Mouse (Mus musculus) CD4-positive helper T cell, adult 2 months (primary cell): Measurements from ENCODE around the gene Disp1.
A peak's percentile ranks its signal among the peaks of the same experiment; 100 is the strongest.

ENCODE experiments used
- DNase-seq: peaks from one replicate; pipeline ENCODE4 v3.0.0-alpha.2; 2012; ENCODE audit warnings: low read depth, missing footprints, low spot score

Gene Disp1

DNA sequence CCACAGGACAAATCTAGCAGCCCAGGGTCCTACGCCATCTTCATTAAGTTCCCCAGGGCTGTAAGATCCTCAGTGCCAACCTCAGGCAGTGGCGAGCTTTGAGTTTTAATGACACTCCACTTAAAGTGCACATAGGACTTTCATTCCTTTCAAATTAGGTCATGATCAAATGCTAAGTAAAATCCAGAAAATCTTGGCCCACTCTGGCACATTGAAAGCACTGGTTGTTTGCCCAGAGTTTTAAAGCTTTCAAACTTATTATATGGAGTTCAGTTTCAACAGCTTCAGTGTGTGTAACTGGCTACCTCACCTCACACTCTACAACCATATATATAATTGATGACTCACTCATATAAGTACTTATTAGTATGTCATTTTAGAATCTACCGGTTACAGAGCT, 87.9 kb downstream of the Disp1 start:
- no peak for DNase-seq

DNA sequence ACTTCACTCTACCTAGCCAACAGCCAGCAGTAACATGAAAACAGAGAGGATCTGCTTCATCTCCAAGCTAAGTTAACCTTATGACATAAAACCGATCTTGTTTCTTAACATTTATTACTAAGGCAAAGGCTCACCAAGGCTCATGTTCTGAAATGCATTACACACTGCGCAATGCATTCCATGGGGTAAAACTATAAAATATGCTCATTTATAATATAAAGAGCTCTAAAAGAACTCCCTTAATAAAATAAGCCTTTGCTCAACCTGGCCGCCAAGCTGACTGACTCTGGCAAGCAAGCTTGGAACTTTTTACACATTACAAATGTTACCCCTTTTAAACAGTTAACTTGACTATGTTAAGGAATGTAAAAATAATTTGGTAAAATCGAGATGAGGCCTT, 94.1 kb downstream of the Disp1 start:
- no peak for DNase-seq

DNA sequence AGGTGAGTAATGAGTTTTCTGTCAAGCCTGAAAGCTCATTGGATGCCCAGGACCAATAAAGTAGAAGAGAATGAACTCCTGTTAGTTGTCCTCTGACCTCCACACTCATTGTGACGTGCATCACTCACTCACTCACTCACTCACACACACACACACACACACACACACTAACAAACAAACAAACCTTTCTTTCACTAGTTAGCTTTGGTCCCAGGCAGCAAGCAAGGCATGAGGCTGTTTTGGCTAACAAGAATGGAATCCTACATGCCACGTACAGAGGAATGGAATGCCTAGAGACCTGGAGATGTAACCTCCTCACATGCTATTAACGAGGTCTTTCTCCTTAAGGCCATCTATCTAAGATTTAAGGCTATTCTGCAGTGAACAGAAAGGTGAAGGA, 97.6 kb downstream of the Disp1 start:
- no peak for DNase-seq

DNA sequence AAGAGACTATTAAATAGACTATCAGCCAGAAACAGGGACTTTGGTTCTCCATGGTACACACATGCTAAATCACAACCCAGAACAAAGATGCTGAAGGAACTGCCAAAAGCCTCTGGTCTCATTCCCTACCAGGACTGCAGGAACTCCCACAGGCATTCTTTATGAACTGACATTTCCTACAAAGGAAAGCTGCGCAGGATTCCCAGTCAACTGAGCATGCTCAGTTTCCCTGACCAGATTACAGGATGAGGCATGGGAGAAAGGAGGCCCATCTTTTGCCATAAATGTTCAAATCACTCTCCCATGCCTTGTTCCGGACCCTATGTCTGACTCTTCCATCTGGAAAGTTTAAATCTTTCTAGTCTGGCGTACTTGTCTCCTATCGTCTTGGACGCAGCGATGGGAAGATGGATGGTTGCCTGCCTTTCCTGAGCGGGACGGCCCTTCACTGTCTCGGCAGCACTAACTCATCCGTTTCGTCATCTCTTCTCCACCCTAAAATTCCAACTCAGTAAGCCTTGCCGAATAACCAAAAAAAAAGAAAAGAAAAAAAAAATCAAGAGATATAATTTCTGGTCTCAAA, 100.9 kb downstream of the Disp1 start:
- no peak for DNase-seq

DNA sequence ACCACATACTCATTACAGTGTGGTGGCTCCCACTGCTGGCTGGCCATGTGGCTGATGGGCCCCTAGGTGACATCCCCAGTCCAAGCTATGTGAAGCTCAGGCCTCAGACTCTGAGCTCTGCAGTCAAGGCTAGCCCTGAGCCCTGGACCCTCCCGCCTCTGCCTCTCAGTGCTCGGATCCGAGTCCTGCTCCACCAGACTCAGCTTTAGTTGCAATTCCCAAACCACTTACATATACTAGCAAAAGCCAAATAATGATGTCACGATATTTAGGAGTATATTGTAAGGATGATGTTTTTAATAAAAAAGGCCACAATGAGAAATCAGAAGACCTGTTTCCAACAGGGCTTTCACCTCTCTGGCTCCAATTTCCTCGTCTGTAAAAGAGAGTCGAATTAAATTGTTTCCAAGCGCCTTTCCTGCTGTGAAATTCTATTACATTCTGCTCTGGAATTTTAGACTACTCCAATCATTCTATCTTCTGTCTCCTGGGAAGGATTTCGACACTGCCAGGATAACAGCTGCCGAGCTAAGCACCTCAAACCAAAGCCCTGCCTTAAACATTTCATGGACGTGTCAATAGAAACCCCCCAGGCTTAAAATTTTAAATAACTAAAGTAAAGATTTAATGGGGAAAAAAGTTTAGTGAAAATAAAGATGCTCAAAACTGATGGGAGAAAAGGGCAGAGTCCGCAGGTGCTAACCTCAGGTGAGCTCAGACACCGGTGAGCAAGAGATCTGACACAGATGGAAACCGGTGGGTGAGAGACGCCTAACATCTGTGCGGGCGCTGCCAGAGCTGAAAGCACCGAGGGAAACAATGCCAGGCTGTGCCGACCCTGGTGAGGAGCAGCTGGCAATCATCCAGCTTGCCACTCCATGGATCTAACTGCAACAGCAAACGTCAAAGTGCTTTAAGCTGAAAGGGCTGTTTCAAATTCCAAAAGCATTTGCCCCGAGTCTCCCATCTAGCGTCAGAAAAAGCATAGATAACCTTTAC, 103.2 kb downstream of the Disp1 start:
- DNase-seq = no peak

DNA sequence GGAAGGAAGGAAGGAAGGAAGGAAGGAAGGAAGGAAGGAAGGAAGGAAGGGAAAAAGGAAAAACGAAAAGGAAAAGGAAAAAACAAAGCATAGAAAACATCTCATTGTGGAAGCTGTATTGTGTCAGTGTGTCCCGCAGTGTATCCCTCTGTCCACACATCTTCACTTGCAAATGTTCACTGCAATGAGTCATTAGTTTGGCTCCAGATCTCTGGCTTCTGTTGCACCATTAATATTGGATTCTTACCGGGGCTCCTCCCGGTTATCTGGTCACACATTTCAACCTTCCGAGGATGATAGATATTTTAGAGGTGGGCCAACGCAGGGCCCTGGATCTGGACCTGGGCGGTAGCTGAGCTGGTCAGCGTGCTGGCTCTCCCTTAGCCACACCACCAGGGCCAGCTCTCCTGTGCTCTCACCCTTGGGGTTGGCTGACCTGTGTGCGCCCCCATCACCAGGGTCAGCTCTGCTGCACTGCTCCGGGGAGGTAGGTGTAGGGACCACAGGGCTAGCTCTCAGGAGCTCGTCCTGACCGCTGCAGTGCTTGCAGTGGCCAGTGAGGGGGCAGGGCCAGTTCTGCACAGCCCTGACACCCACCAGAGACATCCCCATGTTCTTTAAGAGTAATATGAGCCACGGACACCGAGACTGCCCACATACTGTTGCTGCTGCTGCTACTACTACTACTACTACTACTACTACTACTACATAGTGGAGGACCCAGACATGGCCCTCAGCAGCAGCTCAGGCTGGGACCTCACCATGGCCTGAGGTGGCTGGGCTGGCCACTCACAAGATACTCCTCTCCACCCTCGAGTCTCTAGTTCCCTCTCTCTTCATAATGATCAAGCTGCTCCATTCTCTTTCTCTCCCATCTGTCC, 104.1 kb downstream of the Disp1 start:
- DNase-seq = no peak

DNA sequence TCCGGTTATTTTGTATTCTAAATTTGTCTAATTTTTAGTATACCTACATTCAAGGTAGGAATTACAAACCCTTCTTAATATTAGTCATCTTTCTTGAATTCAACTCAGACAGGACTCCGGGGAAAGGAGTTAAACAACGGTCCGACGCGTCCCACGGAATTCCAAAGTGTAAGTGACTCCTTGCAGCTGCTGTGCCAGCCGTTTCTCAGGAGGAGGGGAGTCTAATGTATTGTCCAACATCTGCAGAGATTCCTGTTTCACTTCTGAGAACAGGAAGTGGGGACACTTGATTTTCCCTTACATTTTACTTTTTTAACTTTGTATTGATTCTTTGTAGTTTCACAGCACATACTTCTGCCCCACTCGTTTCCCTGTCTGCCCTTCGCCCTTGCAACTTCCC, 104.9 kb downstream of the Disp1 start:
- no peak for DNase-seq

DNA sequence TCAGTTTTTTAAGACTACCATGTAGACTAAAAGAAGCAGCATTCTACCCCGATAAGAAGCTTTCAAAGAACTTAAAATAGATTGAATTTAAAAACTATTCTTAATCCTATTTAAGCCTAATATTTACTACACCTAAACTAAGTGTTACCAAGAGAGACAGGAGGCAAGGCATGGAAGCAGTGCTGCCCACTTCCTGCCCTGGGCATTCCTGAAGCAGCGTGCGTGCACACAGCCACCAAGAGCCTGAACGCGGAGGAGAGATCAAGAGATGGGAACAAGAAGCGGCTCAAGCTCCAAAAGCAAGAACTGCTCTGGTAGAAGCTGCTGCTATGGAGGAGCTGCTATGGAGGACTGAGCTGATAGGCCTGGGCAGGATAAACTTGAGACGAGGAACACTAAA, 106.2 kb downstream of the Disp1 start:
- DNase-seq = no peak

DNA sequence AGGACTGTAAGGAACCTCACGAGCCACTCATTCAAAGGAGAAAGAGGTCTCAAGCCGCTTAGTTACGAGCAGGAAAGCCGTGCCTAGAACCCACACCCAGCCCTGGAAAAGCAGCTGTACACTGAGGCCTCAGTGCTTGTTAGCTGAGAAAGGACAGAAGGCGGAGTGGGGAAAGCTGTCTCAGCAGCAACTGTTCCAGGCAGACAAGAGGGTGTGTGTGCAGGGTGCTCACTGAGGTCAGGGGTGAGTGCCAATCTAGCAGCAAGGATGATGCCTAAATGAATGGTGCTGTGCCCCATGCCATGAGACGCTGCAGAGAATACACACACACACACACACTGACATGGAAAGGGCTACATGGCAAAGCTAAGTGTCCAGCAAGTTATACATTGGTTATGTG, 106.8 kb downstream of the Disp1 start:
- DNase-seq = no peak

DNA sequence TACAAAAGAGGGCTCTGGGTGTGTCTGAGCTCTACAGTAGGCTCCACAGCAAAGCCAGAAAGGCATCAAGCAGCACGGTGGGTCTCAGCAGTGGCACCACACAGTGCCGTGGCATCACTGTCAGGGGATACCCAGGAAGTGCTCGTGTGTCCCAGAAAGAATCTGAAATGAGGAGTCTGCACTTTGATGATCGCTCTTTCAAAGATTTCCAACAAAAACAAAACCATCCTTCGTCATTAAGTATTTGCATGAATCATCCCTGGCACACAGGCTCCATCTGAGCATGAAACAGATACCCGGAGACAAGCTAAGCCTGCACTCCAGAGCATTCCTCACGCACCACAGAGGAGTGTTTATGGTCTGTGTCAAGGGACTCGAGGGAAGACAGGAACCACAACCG, 107.8 kb downstream of the Disp1 start:
- no peak for DNase-seq

DNA sequence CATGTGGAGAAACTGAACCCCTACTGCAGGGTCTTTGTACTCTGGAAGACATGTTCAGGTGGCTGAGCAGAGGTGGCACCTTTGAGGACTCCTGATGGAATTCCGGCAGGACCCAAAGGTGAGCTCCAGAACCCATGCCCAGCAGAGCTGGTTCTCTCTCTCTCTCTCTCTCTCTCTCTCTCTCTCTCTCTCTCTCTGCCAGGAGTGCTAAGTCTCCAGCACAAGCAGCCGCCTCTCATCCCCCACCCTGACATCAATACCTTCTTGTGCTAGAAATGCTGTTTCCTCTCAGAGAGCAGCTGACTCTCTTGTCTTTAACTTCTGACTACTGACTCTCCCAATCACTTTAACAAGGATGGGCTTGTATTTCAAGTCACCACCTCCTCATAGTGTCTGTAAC, 113.8 kb downstream of the Disp1 start:
- no peak for DNase-seq

DNA sequence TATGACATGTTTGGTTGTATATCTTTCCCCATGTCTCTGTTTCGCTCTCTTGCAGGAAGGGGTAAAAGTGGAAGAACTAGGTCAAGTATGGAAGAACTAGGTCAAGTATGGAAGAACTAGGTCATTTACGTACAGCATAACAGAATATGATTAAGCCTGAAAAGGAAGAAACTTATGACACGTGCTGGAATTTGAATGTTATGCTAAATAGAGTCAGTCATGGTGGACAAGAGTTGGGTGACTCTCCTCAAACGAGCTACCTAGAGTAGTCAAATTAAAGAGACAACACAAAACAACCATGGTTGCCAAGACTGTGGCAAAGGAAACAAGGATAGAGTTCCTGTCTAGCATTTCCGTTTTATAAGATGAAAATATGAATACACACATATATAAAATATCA, 116.6 kb downstream of the Disp1 start:
- no peak for DNase-seq

DNA sequence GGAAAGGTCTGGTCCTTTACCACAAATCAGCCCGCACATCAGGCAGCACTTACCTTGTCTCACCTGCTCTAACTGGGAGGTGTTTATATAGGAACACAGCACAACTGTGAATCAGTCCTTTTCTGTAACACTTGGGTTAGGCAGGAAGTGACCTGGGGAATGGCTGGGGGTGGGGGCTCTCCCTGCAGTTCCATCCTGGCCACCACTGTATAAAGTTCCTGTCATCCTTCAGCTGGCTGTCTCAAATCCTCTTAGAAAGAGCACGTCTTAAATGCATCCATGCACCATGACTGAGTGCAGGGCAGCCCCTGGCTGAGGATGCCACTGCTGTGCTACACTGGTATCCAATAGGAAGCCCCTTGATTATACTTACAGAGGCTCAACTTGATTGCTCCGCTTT, 118.5 kb downstream of the Disp1 start:
- peak; percentile 20 for DNase-seq

DNA sequence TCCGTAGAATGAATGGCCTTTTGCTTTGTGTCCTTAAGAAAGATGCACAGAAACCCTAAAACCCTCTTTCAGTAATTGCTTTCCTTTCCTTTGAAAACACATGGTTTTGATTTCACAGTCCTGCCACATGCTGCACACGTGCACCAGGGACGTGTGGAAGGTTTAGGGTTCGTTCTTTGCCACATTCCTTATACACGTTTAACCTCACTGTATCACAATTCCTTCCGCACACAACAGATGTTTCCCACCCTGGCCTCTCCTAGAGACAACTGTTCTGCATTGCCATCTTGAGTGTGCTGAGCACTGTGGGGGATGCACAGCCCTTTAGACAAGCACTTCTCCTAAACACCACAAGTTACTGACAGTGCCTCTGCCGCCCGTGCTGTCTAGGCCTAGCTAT, 119.2 kb downstream of the Disp1 start:
- no peak for DNase-seq

DNA sequence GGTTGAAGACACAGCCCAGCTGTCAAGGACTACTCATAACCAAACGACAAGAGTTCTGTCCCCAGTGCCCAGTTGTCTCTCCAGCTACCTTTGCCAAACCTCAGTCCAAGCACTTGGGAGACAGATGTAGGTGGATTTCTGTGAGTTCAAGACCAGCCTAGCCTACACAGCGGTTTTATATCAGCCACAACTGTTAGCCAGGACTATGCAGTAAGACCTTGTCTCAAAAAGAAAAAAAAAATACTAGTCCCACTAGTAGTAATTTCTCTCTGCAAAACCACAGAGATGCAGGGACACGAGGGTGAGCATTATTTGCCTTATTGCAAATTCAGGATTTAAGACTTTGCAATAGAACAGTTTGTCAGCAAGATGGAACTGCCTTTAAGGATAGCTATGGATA, 120.0 kb downstream of the Disp1 start:
- DNase-seq = no peak

DNA sequence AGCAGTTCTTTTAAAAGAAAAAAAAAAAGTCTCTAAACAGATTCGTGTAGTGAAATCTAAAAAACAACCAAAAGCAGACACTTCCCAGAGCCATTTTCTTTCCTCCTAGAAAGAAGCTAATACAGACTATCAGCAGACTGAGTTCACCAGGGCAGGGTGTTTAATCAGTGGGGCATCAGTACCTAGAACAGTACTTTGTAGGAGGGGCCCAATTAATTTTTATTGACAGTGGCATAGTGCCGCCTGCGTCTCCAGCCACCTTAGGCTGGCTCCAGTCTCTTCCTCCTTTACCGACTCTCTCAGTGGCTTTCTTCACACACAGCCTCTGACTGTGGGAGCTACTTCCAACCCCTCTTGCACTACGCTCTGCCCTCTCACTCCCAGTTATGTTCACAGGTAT, 121.1 kb downstream of the Disp1 start:
- no peak for DNase-seq

DNA sequence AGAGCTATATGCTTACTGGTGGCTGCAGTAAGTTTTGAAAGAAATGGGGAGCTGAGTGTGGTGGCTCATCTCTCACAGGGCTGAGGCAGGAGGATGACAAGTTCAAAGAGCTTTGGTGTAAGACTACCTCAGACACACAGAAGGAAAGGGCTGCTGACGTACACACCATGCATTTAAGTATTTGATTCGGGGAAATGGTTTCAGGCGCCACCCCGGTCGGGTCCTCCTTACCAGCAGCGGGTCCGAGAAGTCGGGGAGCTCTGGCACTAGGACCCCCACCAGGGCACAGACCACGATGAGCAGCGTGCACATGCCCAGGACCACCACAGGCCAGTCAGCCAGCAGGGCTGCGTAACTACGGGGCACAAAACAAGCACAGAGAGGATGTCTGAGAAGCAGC, 121.6 kb downstream of the Disp1 start:
- DNase-seq = no peak

DNA sequence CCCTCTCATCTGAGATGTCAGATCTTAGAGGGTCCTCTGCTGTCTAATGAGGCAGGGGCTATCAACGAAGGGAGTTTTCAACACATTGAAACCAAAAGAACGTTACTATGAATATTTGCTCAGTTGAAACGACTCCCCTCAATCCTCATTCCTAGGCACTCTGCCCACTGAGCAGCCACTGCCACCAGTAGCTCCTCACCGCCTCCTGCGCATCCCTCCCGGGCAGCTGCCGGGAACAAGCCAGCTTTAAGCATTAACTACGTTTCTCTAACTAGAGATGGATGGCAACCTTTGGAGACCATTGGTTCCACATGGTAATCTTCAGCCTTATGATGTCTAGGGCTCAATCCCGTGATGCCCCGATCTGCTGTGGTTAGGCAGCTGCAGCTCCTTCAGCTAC, 123.7 kb downstream of the Disp1 start:
- no peak for DNase-seq

DNA sequence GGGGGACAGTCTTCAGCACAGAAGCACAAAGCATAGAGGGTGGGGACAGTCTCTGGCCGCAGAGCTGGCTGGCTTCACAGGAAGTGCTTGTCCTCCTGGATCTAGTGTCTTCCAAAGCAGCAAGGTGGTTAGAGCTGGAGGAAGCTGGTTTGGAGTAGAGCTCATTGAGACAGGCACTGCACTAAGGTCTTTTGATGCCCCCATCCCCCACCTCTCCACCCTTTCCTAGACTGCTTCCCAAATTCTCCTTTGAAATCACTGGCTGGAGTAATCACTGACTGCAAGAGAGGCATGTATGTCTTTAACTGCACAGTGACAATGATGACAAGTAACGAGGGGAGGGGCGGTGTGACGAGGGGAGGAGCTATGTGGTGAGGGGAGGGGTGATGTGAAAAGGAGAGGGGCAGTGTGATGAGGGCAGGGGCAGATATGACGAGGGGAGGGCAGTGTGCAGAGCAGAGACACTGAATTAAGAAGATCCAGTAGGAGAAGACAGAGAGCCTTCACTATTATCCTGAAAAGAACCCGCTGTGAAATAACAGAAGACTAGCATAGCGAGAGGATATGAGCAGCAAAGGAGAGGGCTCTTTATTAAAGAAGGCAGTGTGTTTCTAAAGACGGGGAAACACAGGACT, 125.8 kb downstream of the Disp1 start:
- DNase-seq = no peak

DNA sequence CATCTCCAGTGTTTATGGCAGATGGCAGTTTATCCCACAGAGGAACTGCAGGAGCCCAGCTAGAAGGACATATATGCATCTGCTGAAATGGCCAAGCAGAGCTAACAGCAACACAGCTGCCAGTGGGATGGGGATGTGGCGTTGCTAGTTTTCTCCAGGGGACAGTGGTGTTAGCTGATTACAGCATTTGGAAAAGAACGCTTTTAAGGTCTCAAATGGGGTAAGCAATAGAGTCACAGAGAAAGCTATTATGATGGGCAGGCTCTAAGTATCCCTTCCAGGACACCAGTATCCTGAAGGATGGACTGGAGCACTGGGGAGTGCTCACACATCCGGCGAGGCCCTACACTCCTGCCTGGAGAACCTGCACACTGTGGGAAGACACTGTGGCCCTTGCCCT, 129.0 kb downstream of the Disp1 start:
- no peak for DNase-seq

DNA sequence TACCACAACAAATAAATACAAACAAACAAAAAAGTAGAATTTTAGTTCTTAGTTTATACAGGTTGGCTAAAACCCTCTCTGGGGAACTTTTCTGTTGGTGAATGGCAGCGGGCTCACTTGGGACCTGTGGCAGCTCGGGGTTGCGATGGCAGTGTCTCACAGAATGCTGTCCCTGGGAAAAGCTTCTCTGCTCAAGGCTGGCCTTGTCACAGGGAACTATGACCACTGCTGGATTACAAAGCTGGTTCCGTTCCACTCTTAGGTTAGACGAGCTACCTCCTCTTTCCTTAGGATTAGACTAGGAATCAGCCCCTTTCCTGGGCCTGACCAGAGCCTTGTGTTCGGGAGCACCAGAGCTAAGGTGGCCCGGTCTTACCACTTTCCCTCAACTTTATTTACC, 130.1 kb downstream of the Disp1 start:
- no peak for DNase-seq

DNA sequence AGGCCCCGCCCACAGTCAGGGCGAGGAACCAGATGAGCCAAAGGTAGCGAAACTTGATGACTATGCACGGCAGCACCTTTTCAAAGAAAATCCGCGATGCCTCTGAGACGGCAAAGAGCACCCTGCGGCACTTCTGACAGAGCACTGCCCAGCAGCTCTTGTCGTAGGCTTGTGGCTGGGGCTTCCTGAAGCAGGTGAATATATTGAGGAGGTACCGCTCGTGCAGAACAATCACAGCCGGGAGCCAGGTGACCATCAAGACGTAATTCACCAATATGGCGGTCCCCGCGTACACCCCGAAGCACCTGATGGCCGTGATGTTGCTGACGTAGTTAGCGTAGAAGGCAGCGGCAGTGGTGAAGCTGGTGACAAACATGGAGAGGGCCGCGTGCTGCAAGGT, 132.7 kb downstream of the Disp1 start:
- DNase-seq = no peak
